Mouse (Mus musculus): ENCODE data around the gene Cdkal1.

DNA sequence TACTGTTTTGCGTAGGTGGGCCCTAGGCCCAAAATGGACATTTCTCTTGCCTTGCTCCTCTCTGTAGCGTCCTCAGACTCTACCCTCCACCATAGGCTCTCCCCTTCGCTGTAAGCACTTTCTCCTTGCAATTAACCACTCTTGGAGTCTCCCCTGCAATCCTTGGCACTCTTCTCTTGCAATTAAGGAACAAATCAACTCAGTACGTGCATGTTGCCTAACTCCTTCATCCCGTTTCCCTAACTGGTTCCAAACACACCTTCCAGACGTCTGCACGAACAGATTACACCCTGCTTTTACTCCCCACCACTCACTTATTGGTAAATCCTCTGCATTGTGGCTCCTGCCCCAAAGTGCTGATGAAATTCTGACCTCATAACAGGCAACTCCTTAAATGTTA is 358.2 kb downstream of the Cdkal1 start:
- TF ChIP-seq CTCF (conservative IDR thresholded peaks at IDR 0.05; ENCODE audit: insufficient read depth, insufficient read length, low read depth, low read length): no peak
- no peak for TF ChIP-seq POLR2A (IDR thresholded peaks at IDR 0.05; ENCODE audit: low read depth, low read length)
